Mouse (Mus musculus): ENCODE results near the gene Il6st.
"Not testable (repeated sequence)": the region's sequence is repeated elsewhere in the genome, so short reads cannot be mapped to it uniquely, and the experiment has no call there.

Gene Il6st

DNA sequence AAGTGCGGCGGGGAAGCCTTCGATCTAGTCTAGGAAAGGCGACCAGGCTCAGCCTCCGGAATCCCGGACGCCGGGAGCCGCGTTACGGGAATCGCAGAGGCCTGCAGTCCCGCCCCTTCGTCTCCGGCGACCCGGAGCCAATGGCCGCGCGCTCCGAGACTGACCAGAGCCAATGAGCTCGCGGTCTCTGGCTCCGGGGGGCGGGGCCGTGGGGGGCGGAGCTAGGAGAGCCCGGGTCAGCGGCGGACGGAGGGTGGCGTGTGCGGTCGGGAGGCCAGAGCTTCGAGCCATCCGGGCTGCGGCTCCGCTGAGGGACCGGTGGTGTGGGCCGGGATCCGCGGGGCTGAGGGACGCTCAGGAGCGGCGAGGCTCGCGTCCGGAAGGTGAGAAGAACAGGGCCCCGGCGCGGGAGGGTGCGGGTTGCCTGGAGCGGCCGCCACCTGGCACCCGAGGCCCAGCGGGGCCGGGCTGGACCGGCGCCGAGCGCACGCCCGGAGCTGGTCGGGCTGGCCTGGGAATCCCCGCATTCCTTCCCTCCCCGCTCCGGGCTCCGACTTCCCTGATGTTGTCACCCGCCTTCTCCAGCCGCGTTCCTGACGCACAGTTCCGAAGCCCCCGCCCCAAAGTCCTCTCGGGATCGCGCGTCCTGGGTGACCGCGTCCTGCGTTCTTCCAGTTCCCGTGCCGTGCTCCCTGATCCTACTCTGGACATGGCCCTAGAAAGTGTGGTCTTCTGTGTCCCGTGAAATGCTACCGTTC, at the start of gene Il6st:
TSS of gene Il6st (plus strand) at position 203 of the 758 bp plus-strand sequence.
- peak; percentile 89 to 90 for DNase-seq

- no peak for DNase-seq
These were observed 48.0 kb upstream of the Il6st start for GRCm38 (mm10) chr13:112415896-112416295.

DNA sequence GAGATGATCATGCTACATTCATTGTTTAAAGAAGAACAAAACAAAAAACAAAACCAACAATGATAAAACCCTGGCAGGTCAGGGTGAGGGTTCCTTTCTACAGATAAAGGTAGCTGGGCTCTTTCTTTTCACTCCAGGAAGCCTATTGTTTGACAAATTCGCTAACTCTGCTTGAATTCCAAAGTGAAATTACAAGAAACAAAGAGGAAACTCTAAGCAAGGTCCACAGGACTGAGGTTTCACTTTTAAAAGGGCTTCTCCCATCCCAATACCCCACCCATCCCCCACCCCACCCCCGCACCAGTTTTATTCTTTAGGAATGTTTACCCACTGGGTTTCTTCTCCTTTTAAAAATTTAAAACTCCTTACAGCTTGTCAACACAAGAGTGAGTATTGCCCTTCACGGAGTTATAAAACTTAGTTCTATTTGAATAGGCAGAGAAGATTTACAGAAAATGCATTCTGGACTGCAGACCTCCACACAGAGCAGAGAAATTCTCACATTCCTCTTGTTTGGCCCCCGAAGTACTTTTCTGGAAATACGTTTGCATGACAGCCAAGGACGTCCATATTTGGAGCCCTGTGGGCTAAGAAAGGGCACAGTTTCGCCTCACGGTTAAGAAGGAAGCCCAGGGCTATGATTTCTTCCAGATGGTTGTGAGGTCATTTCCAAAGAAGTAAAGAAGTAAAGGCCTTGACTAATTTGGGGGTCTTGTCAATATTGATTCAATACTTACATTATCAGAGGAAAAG, 47.3 kb upstream of the Il6st start:
- no peak for DNase-seq

DNA sequence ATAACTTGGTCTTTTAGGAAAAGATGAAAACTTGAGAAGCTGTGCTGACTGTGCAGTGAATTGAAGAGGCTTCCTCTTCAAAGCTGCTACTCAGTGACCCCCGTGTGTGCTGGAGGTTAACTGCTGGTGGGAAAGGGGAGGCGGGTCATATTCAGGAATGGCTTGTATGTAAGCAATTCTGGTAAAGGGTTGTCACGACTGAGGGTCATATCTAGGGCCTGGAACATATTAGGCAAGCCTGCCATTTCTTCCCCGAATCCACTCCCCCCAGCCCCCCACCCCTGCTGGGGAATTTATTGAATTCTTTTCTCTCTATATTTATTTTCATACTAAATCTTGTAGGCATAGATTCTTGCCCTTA, 46.7 kb upstream of the Il6st start:
- no peak for DNase-seq

GRCm38 (mm10) chr13:112417861-112418423, 45.9 kb upstream of the Il6st start:
- DNase-seq: peak in 1 of 2 experiments; percentile 66

GRCm38 (mm10) chr13:112418595-112418994, 45.3 kb upstream of the Il6st start:
- peak in 1 of 2 experiments; percentile 49 for DNase-seq

GRCm38 (mm10) chr13:112424212-112424611, 39.7 kb upstream of the Il6st start:
- peak; percentile 30 to 67 for DNase-seq

DNA sequence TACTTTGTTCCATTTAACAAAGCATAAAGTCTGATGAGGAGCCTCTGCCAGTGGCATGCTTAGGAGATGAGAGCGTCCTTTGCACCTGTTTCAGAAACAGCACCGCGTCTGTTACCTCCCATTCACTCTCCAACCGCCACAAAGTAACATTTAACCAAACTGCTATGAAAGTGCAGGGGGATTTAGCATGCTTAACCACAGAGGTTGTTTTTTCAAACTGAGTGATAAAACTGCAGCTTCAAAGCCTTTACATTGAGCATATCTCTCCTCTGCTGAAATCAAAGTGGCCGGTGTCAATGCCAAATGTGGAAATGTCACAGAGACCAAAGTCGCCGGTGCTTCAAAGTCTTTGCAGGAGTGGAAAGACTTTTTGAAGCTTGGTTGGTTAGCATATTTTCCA, 39.2 kb upstream of the Il6st start:
- peak; percentile 32 to 77 for DNase-seq

DNA sequence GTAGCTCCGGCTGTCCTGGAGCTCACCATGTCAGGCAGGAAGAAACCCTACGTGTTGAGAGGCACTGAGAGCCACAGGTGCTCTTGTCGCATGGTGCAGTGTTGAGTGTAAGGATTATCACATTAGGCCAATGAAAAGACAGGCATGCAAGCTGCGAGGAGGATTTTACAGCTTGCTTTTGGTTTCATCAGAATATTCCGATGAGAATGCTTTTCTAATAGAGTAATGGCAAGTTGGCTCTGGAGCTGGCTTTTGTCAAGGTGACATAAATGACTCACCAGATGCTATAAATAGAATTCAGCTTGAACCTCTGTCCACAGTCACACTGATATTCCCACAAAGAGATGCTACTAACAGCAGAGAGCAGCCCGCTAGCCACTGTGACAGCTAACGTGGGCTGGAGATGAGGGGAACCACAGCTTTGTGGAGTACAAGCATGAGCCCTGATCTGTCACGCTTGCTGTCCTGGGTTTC, 38.7 kb upstream of the Il6st start:
- no peak for DNase-seq

DNA sequence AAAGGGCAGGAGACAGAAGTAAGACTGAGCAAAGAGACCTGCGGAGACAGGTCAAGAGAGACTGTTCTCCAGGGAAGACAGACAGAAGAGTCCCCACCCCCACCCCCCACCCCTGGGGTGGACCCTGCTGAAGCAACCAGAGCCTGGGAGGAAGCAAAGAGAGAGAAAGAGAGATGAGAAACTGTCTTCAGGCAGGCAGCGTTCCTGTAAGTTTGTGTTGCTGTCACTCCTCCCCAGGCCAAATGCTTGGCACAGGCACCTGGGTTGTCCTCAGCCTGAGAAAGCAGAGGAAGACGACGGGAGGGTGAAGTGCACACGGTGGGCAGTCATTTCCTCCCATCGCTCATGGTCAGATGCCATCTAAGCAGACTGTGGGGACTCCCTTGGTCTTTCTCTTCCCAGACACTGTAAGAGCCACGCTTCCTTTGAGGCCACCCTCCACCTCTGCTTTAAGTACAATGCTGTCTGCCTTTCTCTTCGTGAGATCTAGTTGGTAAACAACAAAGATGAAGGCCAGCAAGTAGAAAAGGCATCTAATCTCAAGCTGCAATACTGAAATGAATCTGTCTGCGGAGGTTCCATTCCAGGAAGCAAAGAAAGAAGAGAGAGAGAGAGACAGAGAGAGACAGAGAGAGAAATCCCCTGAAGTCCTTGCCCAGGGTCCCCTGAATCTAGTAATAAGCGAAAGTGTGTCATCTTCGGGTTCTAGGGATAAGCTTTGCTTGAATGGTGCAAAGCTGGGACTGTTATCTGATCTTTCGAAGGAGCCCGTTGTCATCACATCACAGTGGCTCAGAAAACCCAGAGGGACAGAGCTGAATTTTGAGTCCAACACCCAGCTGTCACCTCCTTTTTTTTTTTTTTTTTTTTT, 37.4 kb upstream of the Il6st start:
- peak; percentile 45 to 51 for DNase-seq

GRCm38 (mm10) chr13:112427136-112427470, 36.8 kb upstream of the Il6st start:
- not testable (repeated sequence) for DNase-seq

DNA sequence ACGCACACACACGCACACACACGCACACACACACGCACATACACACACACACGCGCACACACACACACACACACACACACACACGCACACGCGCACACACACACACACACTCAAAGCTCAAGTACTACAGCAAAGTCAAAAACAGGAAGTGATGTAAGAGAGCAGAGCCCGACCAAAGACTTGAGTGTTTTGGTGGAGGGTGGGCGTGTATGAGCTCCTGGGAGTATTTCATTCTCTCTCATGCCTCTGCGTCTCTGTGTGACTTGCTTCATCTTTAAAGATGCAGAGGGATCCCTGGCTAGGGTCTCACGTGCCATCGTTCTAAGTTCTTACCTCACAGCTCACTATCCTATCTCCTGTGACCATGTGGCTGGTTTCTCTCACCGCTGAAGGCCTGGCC, 36.3 kb upstream of the Il6st start:
- peak; percentile 42 to 74 for DNase-seq

DNA sequence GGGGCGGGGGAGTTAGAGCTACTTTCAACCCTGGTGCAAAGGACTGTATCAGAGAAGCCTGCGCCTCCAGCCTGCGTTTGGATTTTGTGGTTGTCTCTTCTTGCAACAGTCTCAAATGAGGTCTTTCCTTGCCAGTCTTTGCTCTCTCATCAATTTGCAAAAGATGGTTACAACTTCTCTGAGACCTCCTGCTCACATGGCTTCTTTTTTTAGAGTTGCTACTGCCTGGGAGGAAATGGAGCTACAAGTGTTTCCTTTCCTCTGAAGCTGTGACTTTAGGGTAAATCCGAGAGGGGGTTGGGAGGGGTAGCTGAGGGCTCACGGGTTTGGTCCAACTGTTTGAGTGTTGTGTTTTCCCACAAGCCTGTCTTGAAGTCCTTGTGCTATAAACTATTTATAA, 30.6 kb upstream of the Il6st start:
- peak; percentile 41 to 74 for DNase-seq

GRCm38 (mm10) chr13:112435241-112436075, 28.4 kb upstream of the Il6st start:
- DNase-seq: no peak

DNA sequence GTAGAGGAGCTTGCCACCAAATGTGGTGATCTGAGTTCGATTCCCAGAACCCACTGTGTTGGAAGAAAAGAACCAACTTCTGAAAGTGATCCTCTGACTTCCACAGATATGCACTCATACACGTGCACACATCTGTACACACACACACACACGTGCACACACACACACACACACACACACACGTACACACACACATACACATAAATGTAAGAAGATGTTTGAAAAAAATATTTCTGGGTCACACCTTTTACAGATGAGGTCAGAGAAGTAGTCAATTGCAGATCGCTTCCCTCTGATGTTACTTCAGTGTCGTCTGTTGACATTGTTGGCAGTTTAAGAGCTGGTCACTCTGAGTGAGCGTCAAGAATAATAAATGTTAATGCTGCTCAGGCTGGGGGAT, 27.6 kb upstream of the Il6st start:
- no peak for DNase-seq

GRCm38 (mm10) chr13:112438001-112438868, 25.6 kb upstream of the Il6st start:
- peak in 1 of 2 experiments; percentile 52 for DNase-seq

- peak in 1 of 2 experiments; percentile 70 for DNase-seq
These were observed 24.6 kb upstream of the Il6st start for GRCm38 (mm10) chr13:112439105-112439818.

- DNase-seq: peak; percentile 83 to 90
These were observed 23.9 kb upstream of the Il6st start for GRCm38 (mm10) chr13:112439917-112440361.

DNA sequence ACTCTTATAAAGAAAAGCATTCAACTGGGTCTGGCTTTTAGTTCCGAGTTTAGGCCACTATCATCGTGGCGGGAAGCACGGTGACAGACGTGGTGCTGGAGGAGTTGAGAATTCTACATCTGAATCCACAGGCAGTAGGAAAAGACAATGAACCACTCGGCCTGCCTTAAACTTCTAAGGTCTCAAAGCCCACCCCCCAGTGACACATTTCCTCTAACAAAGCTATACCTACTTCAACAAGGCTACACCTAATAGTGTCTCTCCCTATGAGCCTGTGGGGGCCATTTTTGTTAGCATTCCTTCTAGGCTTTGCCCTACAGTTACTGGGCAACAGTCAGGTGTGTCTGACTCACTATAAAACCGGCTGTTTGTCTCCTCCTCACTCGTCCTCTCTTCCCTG, 23.2 kb upstream of the Il6st start:
- DNase-seq: no peak
